8 mouse cellular contexts compared by ENCODE assay signal in the genomic region with DNA sequence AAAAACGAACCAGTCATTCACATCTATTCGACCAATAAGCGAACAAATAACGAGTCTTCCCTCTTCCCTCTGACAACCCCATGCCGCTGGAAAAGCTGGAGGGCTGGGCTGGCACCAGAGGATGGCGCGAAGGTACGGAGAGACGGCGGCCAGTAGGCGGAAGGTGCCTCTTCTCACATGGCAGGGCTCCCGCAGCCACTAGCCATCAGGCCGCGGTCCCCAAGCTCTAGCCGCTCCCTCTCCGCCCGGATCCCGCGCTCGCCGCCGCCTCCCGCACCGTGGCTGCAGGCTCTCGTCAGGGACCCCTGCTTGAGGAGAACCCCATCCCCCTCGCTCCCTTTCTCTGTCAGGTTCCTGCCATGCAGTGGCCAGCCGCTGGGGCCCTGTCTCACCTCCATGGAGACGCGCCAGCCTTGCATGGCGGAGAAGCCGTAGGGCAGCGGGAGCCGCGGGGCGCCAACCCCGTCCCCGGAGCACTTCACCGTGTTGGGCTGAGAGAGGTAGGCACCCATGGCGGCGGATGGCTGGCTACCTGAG. TPM values are rescaled to one million over a fixed set of nuclear protein-coding genes. Genes with fewer than 3 reads are reported as not detected.
A peak's percentile ranks its signal among the peaks of the same experiment; 100 is the strongest.
DNase-seq lines count a peak whose midpoint lies in the region; ATAC-seq and TF ChIP-seq lines count a peak whose summit lies in the region.
"Had no signal": no experiment of that assay in that cellular context is flagged by ENCODE, and none has a peak within 500 bp of the region (broad histone marks: within the 10 kb centered on the region; RNA-seq: fewer than 3 reads in every experiment).

No protein-coding gene starts in this region.

- peak; percentile 55 to 57 for DNase-seq in left cerebral cortex, postnatal 25 days (ENCODE audit: low spot score in 2 of 2)
- no peak for DNase-seq in left cerebral cortex, adult 11 months (ENCODE audit: low spot score)
- peak; percentile 59 for DNase-seq in forebrain, embryonic 14.5 days (ENCODE audit: low spot score)
- peak; percentile 57 for DNase-seq in kidney, postnatal 0 days (ENCODE audit: low spot score)
- DNase-seq in lung, postnatal 25 days (ENCODE audit: low spot score) = peak; percentile 29
- DNase-seq in right cerebral cortex, postnatal 25 days = peak; percentile 55

- H3K9me3 ChIP-seq in forebrain, embryonic 14.5 days (replicated peaks; ENCODE audit: control insufficient read depth, low read length) = no peaks in the 10 kb centered on the region
- H3K9me3 ChIP-seq in kidney, postnatal 0 days (replicated peaks; ENCODE audit: low read length) = no peaks in the 10 kb centered on the region

- no peaks in the 10 kb centered on the region for H3K27me3 ChIP-seq in forebrain, embryonic 14.5 days (replicated peaks; ENCODE audit: control insufficient read depth, insufficient read depth, low read length)
- H3K27me3 ChIP-seq in kidney, postnatal 0 days (ENCODE audit: insufficient read depth, low read length) = no peaks in the 10 kb centered on the region

- ATAC-seq in forebrain, embryonic 14.5 days = peak; percentile 64
- peak; percentile 76 for ATAC-seq in kidney, postnatal 0 days (replicated peaks; ENCODE audit: low FRiP score, low read depth)

- under 1% methylated on average over 40 of the region's 40 CpGs for WGBS in bone marrow, adult 2 months
- under 1% methylated on average over 40 of the region's 40 CpGs for WGBS in forebrain, embryonic 14.5 days
- WGBS in kidney, postnatal 0 days = under 1% methylated on average over 40 of the region's 40 CpGs

- peak overlapping the region; percentile 77 for H3K4me2 ChIP-seq in forebrain, embryonic 14.5 days (ENCODE audit: low read length)
- H3K4me2 ChIP-seq in kidney, postnatal 0 days (ENCODE audit: low read length) = peak overlapping the region; percentile 85

- intact Hi-C loops in left cerebral cortex, postnatal 25 days (cut with DNase I) = loop anchor here (2.0 to 5.0 kb wide), 3 partner anchors 71 to 232 kb away; a partner anchor contains a TSS

- no peaks in the 10 kb centered on the region for H3K36me3 ChIP-seq in forebrain, embryonic 14.5 days (ENCODE audit: control insufficient read depth, insufficient read depth, low read length)
- H3K36me3 ChIP-seq in kidney, postnatal 0 days (ENCODE audit: insufficient read depth, low read length) = no peaks in the 10 kb centered on the region

- H3K27ac ChIP-seq in bone marrow, adult 2 months (ENCODE audit: control insufficient read depth, insufficient read depth, low read depth, low read length, poor library complexity) = peak overlapping the region; percentile 96
- peak overlapping the region; percentile 90 for H3K27ac ChIP-seq in forebrain, embryonic 14.5 days (ENCODE audit: low read depth, low read length)
- peak overlapping the region; percentile 93 for H3K27ac ChIP-seq in kidney, postnatal 0 days

- no peak for TF ChIP-seq POLR2A in bone marrow, adult 2 months (IDR thresholded peaks at IDR 0.05; ENCODE audit: borderline replicate concordance, control insufficient read depth, low read depth, low read length)

- H3K4me3 ChIP-seq in bone marrow, adult 2 months (replicated peaks; ENCODE audit: control insufficient read depth, low read depth, low read length) = peak overlapping the region; percentile 93
- H3K4me3 ChIP-seq in forebrain, embryonic 14.5 days (ENCODE audit: low read depth, low read length) = peak overlapping the region; percentile 96
- peak overlapping the region; percentile 89 for H3K4me3 ChIP-seq in kidney, postnatal 0 days (replicated peaks; ENCODE audit: low read depth, low read length)

- peak overlapping the region; percentile 90 for H3K9ac ChIP-seq in forebrain, embryonic 14.5 days (ENCODE audit: low read length)
- peak overlapping the region; percentile 81 for H3K9ac ChIP-seq in kidney, postnatal 0 days (ENCODE audit: low read depth, low read length)

- no peak for TF ChIP-seq CTCF in bone marrow, adult 2 months (IDR thresholded peaks at IDR 0.05; ENCODE audit: control insufficient read depth, insufficient read depth, low read length)
- no peak for TF ChIP-seq CTCF in kidney, postnatal 0 days (IDR thresholded peaks at IDR 0.05; ENCODE audit: low read depth)

- peaks cover 1% of the 10 kb centered on the region; the same call in 1 of the 2 replicates for H3K4me1 ChIP-seq in bone marrow, adult 2 months (ENCODE audit: control insufficient read depth, insufficient read depth, low read length)
- peaks cover 5% of the 10 kb centered on the region; the same call in 1 of the 2 replicates for H3K4me1 ChIP-seq in forebrain, embryonic 14.5 days (ENCODE audit: control insufficient read depth, insufficient read depth, low read length)
- H3K4me1 ChIP-seq in kidney, postnatal 0 days (replicated peaks; ENCODE audit: insufficient read depth, low read length) = no peaks in the 10 kb centered on the region

RNA-seq across cellular contexts. Expression of a gene that starts 0.5 kb away (rescaled TPM):
- 10 to 100 TPM; 71.3 to 72.1 TPM for total RNA-seq in left cerebral cortex, postnatal 25 days (2021)
- polyA plus RNA-seq in bone marrow, adult 2 months (2011; ENCODE audit: insufficient read depth, insufficient read length, low replicate concordance, missing spikeins) = 97.5 and 147 TPM in 2 replicates
- polyA plus RNA-seq in forebrain, embryonic 14.5 days (2014; fragmentation: Nextera tagmentation; extraction: Ambion mirVana) = 133 and 143 TPM in 2 replicates
- polyA plus RNA-seq in kidney, postnatal 0 days (2015; fragmentation: Nextera tagmentation; extraction: Ambion mirVana) = 85.4 and 92.2 TPM in 2 replicates

RNA-seq across cellular contexts. Expression of a gene that starts 17.9 kb away (rescaled TPM):
- 10 to 100 TPM; 27.1 to 27.3 TPM for total RNA-seq in left cerebral cortex, postnatal 25 days (2021)
- 28.8 and 54.0 TPM in 2 replicates for polyA plus RNA-seq in bone marrow, adult 2 months (2011; ENCODE audit: insufficient read depth, insufficient read length, low replicate concordance, missing spikeins)
- polyA plus RNA-seq in forebrain, embryonic 14.5 days (2014; fragmentation: Nextera tagmentation; extraction: Ambion mirVana) = 7.2 and 8.7 TPM in 2 replicates
- 7.2 and 8.9 TPM in 2 replicates for polyA plus RNA-seq in kidney, postnatal 0 days (2015; fragmentation: Nextera tagmentation; extraction: Ambion mirVana)

RNA-seq across cellular contexts. Expression of a gene that starts 20.7 kb away (rescaled TPM):
- total RNA-seq in left cerebral cortex, postnatal 25 days (2021) = 10 to 100 TPM; 81.8 to 83.1 TPM
- polyA plus RNA-seq in bone marrow, adult 2 months (2011; ENCODE audit: insufficient read depth, insufficient read length, low replicate concordance, missing spikeins) = 51.1 and 93.7 TPM in 2 replicates
- 160 and 167 TPM in 2 replicates for polyA plus RNA-seq in forebrain, embryonic 14.5 days (2014; fragmentation: Nextera tagmentation; extraction: Ambion mirVana)
- polyA plus RNA-seq in kidney, postnatal 0 days (2015; fragmentation: Nextera tagmentation; extraction: Ambion mirVana) = 116 and 123 TPM in 2 replicates

RNA-seq across cellular contexts. Expression of a gene that starts 21.1 kb away (rescaled TPM):
- total RNA-seq in left cerebral cortex, postnatal 25 days (2021) = not detected
- polyA plus RNA-seq in bone marrow, adult 2 months (2011; ENCODE audit: insufficient read depth, insufficient read length, low replicate concordance, missing spikeins) = not detected in 2 replicates
- 0.47 and 1.2 TPM in 2 replicates for polyA plus RNA-seq in forebrain, embryonic 14.5 days (2014; fragmentation: Nextera tagmentation; extraction: Ambion mirVana)
- polyA plus RNA-seq in kidney, postnatal 0 days (2015; fragmentation: Nextera tagmentation; extraction: Ambion mirVana) = 0.82 and 0.92 TPM in 2 replicates
- total RNA-seq: heart, postnatal 14 days had no signal

RNA-seq across cellular contexts. Expression of a gene that starts 26.7 kb away (rescaled TPM):
- 10 to 100 TPM; 39.0 to 44.2 TPM for total RNA-seq in left cerebral cortex, postnatal 25 days (2021)
- polyA plus RNA-seq in bone marrow, adult 2 months (2011; ENCODE audit: insufficient read depth, insufficient read length, low replicate concordance, missing spikeins) = 21.7 and 57.4 TPM in 2 replicates
- polyA plus RNA-seq in forebrain, embryonic 14.5 days (2014; fragmentation: Nextera tagmentation; extraction: Ambion mirVana) = 84.5 and 87.3 TPM in 2 replicates
- 62.8 and 66.8 TPM in 2 replicates for polyA plus RNA-seq in kidney, postnatal 0 days (2015; fragmentation: Nextera tagmentation; extraction: Ambion mirVana)
